Mouse (Mus musculus) hindbrain, embryonic 12.5 days (tissue): ENCODE measurements around the gene Zfp28. TPM values are rescaled to one million over a fixed set of nuclear protein-coding genes. Genes with fewer than 3 reads are reported as not detected.

Experiments
- ATAC-seq: fragments of 200-750 bp; cut with Nextera tagmentation; 2 replicates; pipeline ENCODE4 v1.8.0; 2017; ENCODE audit warnings: moderate TSS enrichment; ENCODE audit not compliant: low FRiP score
- H3K27ac ChIP-seq: fragments of 300-500 bp; sonication (generic); 2 replicates; pipeline ENCODE4 v1.5.1; 2016; ENCODE audit warnings: mild to moderate bottlenecking
- H3K27me3 ChIP-seq: fragments of 300-500 bp; sonication (generic); 2 replicates; pipeline ENCODE4 v1.6.1; 2016; ENCODE audit warnings: mild to moderate bottlenecking
- H3K36me3 ChIP-seq: fragments of 300-500 bp; sonication (generic); 2 replicates; pipeline ENCODE4 v1.6.1; 2016; ENCODE audit warnings: mild to moderate bottlenecking
- H3K4me1 ChIP-seq: fragments of 300-500 bp; sonication (generic); 2 replicates; pipeline ENCODE4 v1.6.1; 2016
- H3K4me2 ChIP-seq: fragments of 300-500 bp; sonication (generic); replicated peaks from 2 replicates; pipeline ENCODE4 v1.6.1; 2016; ENCODE audit warnings: mild to moderate bottlenecking
- H3K4me3 ChIP-seq: fragments of 300-500 bp; sonication (generic); 2 replicates; pipeline ENCODE4 v1.5.1; 2016; ENCODE audit warnings: mild to moderate bottlenecking
- H3K9ac ChIP-seq: fragments of 300-500 bp; sonication (generic); 2 replicates; pipeline ENCODE4 v1.6.1; 2016; ENCODE audit warnings: mild to moderate bottlenecking, moderate library complexity
- H3K9me3 ChIP-seq: fragments of 300-500 bp; sonication (generic); replicated peaks from 2 replicates; pipeline ENCODE4 v1.6.1; 2016; ENCODE audit warnings: mild to moderate bottlenecking
- WGBS: fragments of 180-500 bp; shearing (Covaris S2); methylation state at CpG from one replicate; pipeline ENCODE4 v1.1.7; 2016; 5-methylcytosine and 5-hydroxymethylcytosine counted together
- polyA plus RNA-seq: library from polyadenylated mRNA; unstranded; fragments of >200 nt; fragmentation: Nextera tagmentation; extraction: Ambion mirVana; gene quantifications from 2 replicates; pipeline ENCODE4 v1.2.1, GENCODE M21; 2016

Zfp28 gene
- 15.9 and 16.4 TPM in 2 replicates for polyA plus RNA-seq

DNA sequence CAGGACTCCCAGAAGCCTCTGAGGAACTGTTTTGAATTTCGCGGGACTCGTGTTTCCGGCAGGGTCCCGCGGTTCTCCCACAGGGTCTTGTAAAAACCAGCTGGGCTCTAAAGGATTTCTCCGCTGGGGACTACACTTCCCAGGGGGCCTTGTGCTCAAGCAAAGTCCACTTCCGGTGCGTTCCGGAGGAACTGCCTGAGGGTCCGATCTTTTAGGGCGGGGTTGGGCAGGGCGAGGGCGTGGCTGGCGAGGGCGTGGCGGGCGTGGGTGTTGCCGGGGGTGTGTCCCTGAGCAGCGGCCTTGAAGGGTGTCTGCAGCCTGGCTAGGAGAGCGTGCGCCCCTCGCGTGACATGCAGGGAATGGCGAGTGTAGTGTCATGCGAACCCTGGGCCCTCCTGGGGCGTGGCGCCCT, at the start of gene Zfp28:
Zfp28 (plus strand) TSS at position 252 of the 412 bp plus-strand sequence.
- no peaks in the 10 kb centered on the region for H3K9me3 ChIP-seq
- H3K4me3 ChIP-seq, result peak within 1 kb of the TSS; percentile 69
- WGBS, result under 1% methylated on average over 28 of the region's 28 CpGs
- H3K4me1 ChIP-seq, result peaks cover 14% of the 10 kb centered on the region
- ATAC-seq, result peak; percentile 97
- H3K9ac ChIP-seq, result peak within 1 kb of the TSS; percentile 78
- no peaks in the 10 kb centered on the region for H3K27me3 ChIP-seq
- peak within 1 kb of the TSS; percentile 67; the same call in 1 of the 2 replicates for H3K27ac ChIP-seq
- H3K36me3 ChIP-seq, result peaks cover 9% of the 10 kb centered on the region; the same call in 1 of the 2 replicates
- peak within 1 kb of the TSS; percentile 84 for H3K4me2 ChIP-seq

GRCm38 (mm10) chr7:6339865-6340264, 43.2 kb upstream of the Zfp28 start:
- H3K4me3 ChIP-seq, result no peak overlapping the region
- ATAC-seq, result no peak
- no peak overlapping the region for H3K4me2 ChIP-seq
- H3K9ac ChIP-seq, result no peak overlapping the region
- WGBS, result 80% methylated on average over 5 of the region's 5 CpGs
- no peak overlapping the region for H3K27ac ChIP-seq
- H3K4me1 ChIP-seq, result peaks cover 3% of the 10 kb centered on the region; the same call in 1 of the 2 replicates
- H3K27me3 ChIP-seq, result no peaks in the 10 kb centered on the region
- H3K36me3 ChIP-seq, result no peaks in the 10 kb centered on the region
- H3K9me3 ChIP-seq, result no peaks in the 10 kb centered on the region

GRCm38 (mm10) chr7:6343501-6344071, 39.5 kb upstream of the Zfp28 start, which contains the start of gene Gm3854:
Gm3854 (plus strand) TSS chr7:6343759.
- Histone ChIP-seq H3K4me1 (peaks cover 3% of the 10 kb centered on the region; the same call in 1 of the 2 replicates), H3K9ac (peak within 1 kb of the TSS; percentile 42), H3K4me3 (peak within 1 kb of the TSS; percentile 65), H3K9me3 (no peaks in the 10 kb centered on the region), H3K27ac (peak within 1 kb of the TSS; percentile 84), H3K4me2 (peak within 1 kb of the TSS; percentile 48), H3K36me3 (no peaks in the 10 kb centered on the region), H3K27me3 (no peaks in the 10 kb centered on the region)
- WGBS, result under 1% methylated on average over 26 of the region's 26 CpGs
- peak; percentile 94 for ATAC-seq

- Histone ChIP-seq H3K9ac (no peak overlapping the region), H3K27ac (peak overlapping the region; percentile 84; the same call in 1 of the 2 replicates), H3K9me3 (no peaks in the 10 kb centered on the region), H3K4me1 (peaks cover 3% of the 10 kb centered on the region; the same call in 1 of the 2 replicates), H3K27me3 (no peaks in the 10 kb centered on the region), H3K4me2 (peak overlapping the region; percentile 48), H3K4me3 (peak overlapping the region; percentile 65), H3K36me3 (no peaks in the 10 kb centered on the region)
- ATAC-seq, result peak; percentile 56
- WGBS, result 33% methylated on average over 10 of the region's 10 CpGs
Measured at GRCm38 (mm10) chr7:6344124-6344523, 39.0 kb upstream of the Zfp28 start.

- H3K36me3 ChIP-seq, result peaks cover 21% of the 10 kb centered on the region
- H3K4me1 ChIP-seq, result no peaks in the 10 kb centered on the region
- no peak overlapping the region for H3K4me2 ChIP-seq
- no peak overlapping the region for H3K27ac ChIP-seq
- no peak overlapping the region for H3K9ac ChIP-seq
- H3K27me3 ChIP-seq, result no peaks in the 10 kb centered on the region
- no peaks in the 10 kb centered on the region for H3K9me3 ChIP-seq
- ATAC-seq, result no peak
- WGBS, result 61% methylated on average over 2 of the region's 2 CpGs
- H3K4me3 ChIP-seq, result no peak overlapping the region
Measured at GRCm38 (mm10) chr7:6358121-6358520, 25.0 kb upstream of the Zfp28 start.

GRCm38 (mm10) chr7:6358937-6359590, 24.0 kb upstream of the Zfp28 start:
- WGBS, result 52% methylated on average over 10 of the region's 10 CpGs
- Histone ChIP-seq H3K9ac (no peak overlapping the region), H3K27me3 (no peaks in the 10 kb centered on the region), H3K4me1 (peaks cover 4% of the 10 kb centered on the region), H3K4me3 (no peak overlapping the region), H3K4me2 (no peak overlapping the region), H3K27ac (no peak overlapping the region), H3K36me3 (peaks cover 12% of the 10 kb centered on the region), H3K9me3 (no peaks in the 10 kb centered on the region)
- no peak for ATAC-seq

- Histone ChIP-seq H3K4me1 (peaks cover 4% of the 10 kb centered on the region), H3K9ac (no peak overlapping the region), H3K36me3 (peaks cover 3% of the 10 kb centered on the region; the same call in 1 of the 2 replicates), H3K4me3 (no peak overlapping the region), H3K9me3 (no peaks in the 10 kb centered on the region), H3K4me2 (no peak overlapping the region), H3K27ac (no peak overlapping the region), H3K27me3 (no peaks in the 10 kb centered on the region)
- ATAC-seq, result no peak
- 13% methylated on average over 9 of the region's 9 CpGs for WGBS
Measured at GRCm38 (mm10) chr7:6360477-6361060, 22.5 kb upstream of the Zfp28 start.

DNA sequence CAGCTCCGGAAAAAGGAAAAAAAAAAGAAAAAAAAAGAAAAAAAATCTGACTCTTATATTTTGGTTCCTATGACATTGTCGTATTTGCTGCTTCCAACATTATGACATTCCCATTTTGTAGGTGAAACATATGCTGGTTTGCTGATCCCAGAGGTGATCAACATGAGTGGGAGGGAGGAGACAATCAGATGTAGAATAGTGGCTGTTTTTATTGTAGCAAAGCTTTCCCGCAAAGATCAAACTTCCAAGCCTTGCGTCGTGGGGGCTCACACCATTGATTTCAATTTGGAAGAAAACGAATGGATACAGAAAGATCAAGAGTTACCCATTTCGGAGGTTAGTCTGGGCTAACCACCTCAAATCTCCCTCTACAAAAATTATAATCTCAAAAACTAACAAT, 21.3 kb upstream of the Zfp28 start:
- peak overlapping the region; percentile 93 for H3K27ac ChIP-seq
- peak overlapping the region; percentile 58 for H3K4me2 ChIP-seq
- H3K27me3 ChIP-seq, result no peaks in the 10 kb centered on the region
- WGBS, result 26% methylated on average over 7 of the region's 7 CpGs
- H3K4me3 ChIP-seq, result peak overlapping the region; percentile 41
- no peaks in the 10 kb centered on the region for H3K9me3 ChIP-seq
- H3K9ac ChIP-seq, result peak overlapping the region; percentile 55
- ATAC-seq, result no peak
- no peaks in the 10 kb centered on the region for H3K36me3 ChIP-seq
- peaks cover 4% of the 10 kb centered on the region for H3K4me1 ChIP-seq

GRCm38 (mm10) chr7:6362268-6363046, 20.6 kb upstream of the Zfp28 start:
- peaks cover 4% of the 10 kb centered on the region for H3K4me1 ChIP-seq
- peak overlapping the region; percentile 55 for H3K9ac ChIP-seq
- H3K4me2 ChIP-seq, result peak overlapping the region; percentile 58
- H3K4me3 ChIP-seq, result peak overlapping the region; percentile 41
- ATAC-seq, result peak; percentile 95
- peak overlapping the region; percentile 93 for H3K27ac ChIP-seq
- no peaks in the 10 kb centered on the region for H3K27me3 ChIP-seq
- H3K9me3 ChIP-seq, result no peaks in the 10 kb centered on the region
- WGBS, result under 1% methylated on average over 38 of the region's 38 CpGs
- H3K36me3 ChIP-seq, result no peaks in the 10 kb centered on the region

DNA sequence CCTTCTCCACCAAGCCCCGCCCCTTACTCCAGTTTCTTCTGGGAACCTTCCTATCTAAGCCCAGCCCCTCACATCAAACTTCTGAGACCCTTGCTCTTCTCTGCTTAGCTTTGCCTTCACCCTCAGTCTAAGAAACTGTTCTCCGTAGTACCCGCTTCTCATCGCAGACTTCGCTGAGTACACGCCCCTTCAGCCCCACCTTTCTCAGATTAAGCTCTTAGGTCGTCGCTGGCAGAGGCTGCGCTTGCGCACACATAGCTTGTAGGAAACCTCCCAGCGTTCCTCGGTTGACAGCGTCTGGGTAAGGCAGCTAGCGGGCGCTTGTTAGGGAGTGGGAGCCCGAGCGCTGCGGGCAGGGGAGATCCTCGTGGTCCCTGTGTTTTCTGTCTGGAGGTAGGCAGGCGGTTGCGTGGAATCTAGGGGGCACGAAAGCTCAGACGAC, 20.0 kb upstream of the Zfp28 start, which contains the start of gene Zfp78:
Zfp78 (plus strand) TSS at position 234 of the 442 bp plus-strand sequence.
- WGBS, result under 1% methylated on average over 23 of the region's 23 CpGs
- H3K4me1 ChIP-seq, result peaks cover 4% of the 10 kb centered on the region
- no peaks in the 10 kb centered on the region for H3K36me3 ChIP-seq
- peak within 1 kb of the TSS; percentile 41 for H3K4me3 ChIP-seq
- peak within 1 kb of the TSS; percentile 58 for H3K4me2 ChIP-seq
- no peaks in the 10 kb centered on the region for H3K27me3 ChIP-seq
- H3K9ac ChIP-seq, result peak within 1 kb of the TSS; percentile 59
- no peaks in the 10 kb centered on the region for H3K9me3 ChIP-seq
- peak within 1 kb of the TSS; percentile 93 for H3K27ac ChIP-seq
- ATAC-seq, result peak; percentile 86

DNA sequence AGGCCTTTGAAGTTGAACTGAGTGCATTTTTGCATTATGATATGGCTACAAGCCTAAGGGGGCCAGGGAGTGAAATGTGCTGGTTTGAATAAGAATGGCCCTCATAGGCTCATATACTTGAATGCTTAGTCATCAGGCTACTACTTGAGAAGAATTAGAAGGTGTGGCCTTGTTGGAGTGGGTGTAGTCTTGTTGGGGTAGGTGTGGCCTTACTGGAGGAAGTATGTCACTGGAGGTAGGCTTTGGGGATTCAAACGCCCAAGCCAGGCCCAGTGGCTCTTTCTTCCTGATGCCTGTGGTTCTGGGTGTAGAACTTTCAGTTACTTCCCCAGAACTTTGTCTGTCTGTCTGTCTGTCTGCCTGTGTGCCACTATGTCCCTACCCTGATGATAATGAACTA, 18.3 kb upstream of the Zfp28 start:
- Histone ChIP-seq H3K9me3 (no peaks in the 10 kb centered on the region), H3K9ac (no peak overlapping the region), H3K36me3 (no peaks in the 10 kb centered on the region), H3K27ac (no peak overlapping the region), H3K27me3 (no peaks in the 10 kb centered on the region), H3K4me2 (no peak overlapping the region), H3K4me1 (peaks cover 4% of the 10 kb centered on the region), H3K4me3 (no peak overlapping the region)
- no peak for ATAC-seq
- 73% methylated on average over 1 of the region's 1 CpGs for WGBS

DNA sequence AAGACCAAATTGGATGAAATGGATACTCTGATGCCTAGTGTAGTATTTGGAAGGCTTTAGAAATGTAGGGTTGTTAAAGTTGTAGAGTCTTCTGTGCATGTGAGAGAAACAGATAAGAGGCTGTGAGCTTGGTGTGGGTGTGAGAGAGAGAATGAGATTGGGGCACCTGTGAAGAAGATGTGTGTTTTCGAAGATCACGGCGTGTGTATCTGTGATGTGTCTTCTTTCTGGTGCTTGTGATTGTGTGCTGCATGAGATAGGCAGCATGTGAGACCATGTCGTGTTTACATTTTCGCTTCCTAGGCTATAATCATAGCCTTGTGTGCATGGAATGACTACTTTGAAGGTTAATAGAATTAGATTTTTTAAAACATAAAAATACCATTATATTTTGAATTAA, 15.9 kb upstream of the Zfp28 start:
- Histone ChIP-seq H3K9ac (no peak overlapping the region), H3K36me3 (no peaks in the 10 kb centered on the region; the same call in 1 of the 2 replicates), H3K9me3 (no peaks in the 10 kb centered on the region), H3K27ac (no peak overlapping the region), H3K4me1 (peaks cover 4% of the 10 kb centered on the region), H3K27me3 (no peaks in the 10 kb centered on the region), H3K4me2 (no peak overlapping the region), H3K4me3 (no peak overlapping the region)
- 91% methylated on average over 5 of the region's 5 CpGs for WGBS
- ATAC-seq, result no peak
